Mouse (Mus musculus) neural tube, embryonic 12.5 days (tissue): ENCODE results near the gene Ing3. TPM values are rescaled to one million over a fixed set of nuclear protein-coding genes. Genes with fewer than 3 reads are reported as not detected.

Source experiments
- ATAC-seq: fragments of 200-750 bp; cut with Nextera tagmentation; 2 replicates; pipeline ENCODE4 v1.8.0; 2017; ENCODE audit warnings: low read depth, mild to moderate bottlenecking, moderate TSS enrichment, moderate library complexity; ENCODE audit not compliant: low FRiP score
- H3K27ac ChIP-seq: fragments of 300-500 bp; sonication (generic); 2 replicates; pipeline ENCODE4 v1.5.1; 2016
- H3K27me3 ChIP-seq: fragments of 300-500 bp; sonication (generic); replicated peaks from 2 replicates; pipeline ENCODE4 v1.6.1; 2016; ENCODE audit warnings: mild to moderate bottlenecking
- H3K36me3 ChIP-seq: fragments of 300-500 bp; sonication (generic); 2 replicates; pipeline ENCODE4 v1.6.1; 2016; ENCODE audit warnings: mild to moderate bottlenecking
- H3K4me1 ChIP-seq: fragments of 300-500 bp; sonication (generic); 2 replicates; pipeline ENCODE4 v1.6.1; 2016
- H3K4me2 ChIP-seq: fragments of 300-500 bp; sonication (generic); replicated peaks from 2 replicates; pipeline ENCODE4 v1.6.1; 2016; ENCODE audit warnings: mild to moderate bottlenecking
- H3K4me3 ChIP-seq: fragments of 300-500 bp; sonication (generic); 2 replicates; pipeline ENCODE4 v1.5.1; 2016
- H3K9ac ChIP-seq: fragments of 300-500 bp; sonication (generic); 2 replicates; pipeline ENCODE4 v1.6.1; 2016; ENCODE audit warnings: mild to moderate bottlenecking
- H3K9me3 ChIP-seq: fragments of 300-500 bp; sonication (generic); 2 replicates; pipeline ENCODE4 v1.6.1; 2016; ENCODE audit warnings: mild to moderate bottlenecking
- WGBS: fragments of 180-500 bp; shearing (Covaris S2); methylation state at CpG from one replicate; pipeline ENCODE4 v1.1.7; 2016; 5-methylcytosine and 5-hydroxymethylcytosine counted together
- polyA plus RNA-seq: library from polyadenylated mRNA; unstranded; fragments of >200 nt; fragmentation: Nextera tagmentation; extraction: Ambion mirVana; gene quantifications from 2 replicates; pipeline ENCODE4 v1.2.1, GENCODE M21; 2016

The Ing3 gene
- polyA plus RNA-seq, 1 experiment from 2014 or later: 47.2 TPM

DNA sequence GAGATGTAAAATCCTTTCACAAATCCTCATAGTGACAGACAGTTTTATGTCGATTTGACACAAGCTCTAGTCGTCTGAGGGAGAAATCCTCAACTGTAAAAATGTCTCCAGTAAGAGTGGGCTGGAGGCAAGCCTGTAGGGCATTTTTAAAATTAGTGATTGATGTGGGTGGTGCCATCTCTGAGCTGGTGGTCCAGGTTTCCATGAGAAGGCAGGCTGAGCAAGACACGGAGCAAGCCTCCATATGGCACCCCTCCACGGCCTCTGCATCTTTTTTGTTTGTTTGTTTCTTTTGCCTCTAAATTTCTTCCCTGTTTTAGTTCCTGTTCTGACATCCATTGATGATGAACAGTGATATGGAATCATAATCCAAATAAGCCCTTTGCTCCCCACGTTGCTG is 63.1 kb downstream of the Ing3 start:
- H3K4me3 ChIP-seq: no peak overlapping the region
- H3K27me3 ChIP-seq: no peaks in the 10 kb centered on the region
- no peak overlapping the region for H3K27ac ChIP-seq
- H3K4me2 ChIP-seq: no peak overlapping the region
- no peaks in the 10 kb centered on the region for H3K4me1 ChIP-seq
- no peak overlapping the region for H3K9ac ChIP-seq
- no peaks in the 10 kb centered on the region for H3K36me3 ChIP-seq
- ATAC-seq: no peak
- no peaks in the 10 kb centered on the region for H3K9me3 ChIP-seq
- WGBS: 80% methylated on average over 5 of the region's 5 CpGs

- Histone ChIP-seq H3K4me3 (no peak overlapping the region), H3K36me3 (no peaks in the 10 kb centered on the region), H3K9me3 (no peaks in the 10 kb centered on the region), H3K9ac (no peak overlapping the region), H3K4me2 (no peak overlapping the region), H3K4me1 (no peaks in the 10 kb centered on the region), H3K27ac (no peak overlapping the region), H3K27me3 (no peaks in the 10 kb centered on the region)
- no peak for ATAC-seq
- 89% methylated on average over 3 of the region's 3 CpGs for WGBS
Observed at GRCm38 (mm10) chr6:22013394-22013793, 64.0 kb downstream of the Ing3 start.

GRCm38 (mm10) chr6:22014291-22014911 is 65.0 kb downstream of the Ing3 start:
- Histone ChIP-seq H3K36me3 (no peaks in the 10 kb centered on the region), H3K27ac (no peak overlapping the region), H3K4me2 (no peak overlapping the region), H3K9me3 (no peaks in the 10 kb centered on the region), H3K9ac (no peak overlapping the region), H3K4me1 (no peaks in the 10 kb centered on the region), H3K27me3 (no peaks in the 10 kb centered on the region), H3K4me3 (no peak overlapping the region)
- WGBS: 92% methylated on average over 6 of the region's 6 CpGs
- ATAC-seq: no peak

DNA sequence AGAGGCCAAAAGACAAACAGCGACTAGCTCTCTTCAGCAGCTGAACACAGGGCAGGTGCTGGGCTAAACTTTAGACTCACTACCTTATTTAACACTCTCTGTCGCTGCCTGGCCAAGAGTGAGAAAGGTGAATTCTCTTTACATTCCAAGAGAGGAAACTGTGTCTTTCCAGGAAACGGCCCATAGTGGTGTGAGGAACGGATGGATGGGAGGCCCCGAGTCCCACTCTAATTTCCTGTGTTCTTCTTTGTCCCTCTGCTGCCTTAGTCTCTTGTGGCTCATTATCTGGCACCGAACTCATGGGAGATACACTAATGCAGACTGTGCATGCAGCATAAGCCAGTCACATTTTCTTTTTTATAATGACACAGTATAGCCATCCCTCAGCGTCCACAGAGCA is 68.3 kb downstream of the Ing3 start:
- 76% methylated on average over 7 of the region's 7 CpGs for WGBS
- Histone ChIP-seq H3K27me3 (no peaks in the 10 kb centered on the region), H3K27ac (no peak overlapping the region), H3K36me3 (no peaks in the 10 kb centered on the region), H3K9ac (no peak overlapping the region), H3K4me3 (no peak overlapping the region), H3K9me3 (no peaks in the 10 kb centered on the region), H3K4me2 (no peak overlapping the region), H3K4me1 (no peaks in the 10 kb centered on the region)
- no peak for ATAC-seq

GRCm38 (mm10) chr6:22018768-22019445 is 69.5 kb downstream of the Ing3 start:
- WGBS: 75% methylated on average over 8 of the region's 8 CpGs
- H3K4me2 ChIP-seq: no peak overlapping the region

GRCm38 (mm10) chr6:22019637-22020036 is 70.3 kb downstream of the Ing3 start:
- H3K36me3 ChIP-seq: no peaks in the 10 kb centered on the region
- 68% methylated on average over 10 of the region's 10 CpGs for WGBS
- H3K4me1 ChIP-seq: no peaks in the 10 kb centered on the region
- H3K4me2 ChIP-seq: no peak overlapping the region
- no peaks in the 10 kb centered on the region for H3K27me3 ChIP-seq
- no peak overlapping the region for H3K27ac ChIP-seq
- H3K4me3 ChIP-seq: no peak overlapping the region
- no peak overlapping the region for H3K9ac ChIP-seq
- ATAC-seq: no peak
- no peaks in the 10 kb centered on the region for H3K9me3 ChIP-seq

More at GRCm38 (mm10) chr6:22018768-22019445, 69.5 kb downstream of the Ing3 start:
- H3K4me1 ChIP-seq: no peaks in the 10 kb centered on the region
- no peak for ATAC-seq
- H3K9ac ChIP-seq: no peak overlapping the region
- H3K27ac ChIP-seq: no peak overlapping the region
- H3K4me3 ChIP-seq: no peak overlapping the region
- H3K27me3 ChIP-seq: no peaks in the 10 kb centered on the region
- H3K9me3 ChIP-seq: no peaks in the 10 kb centered on the region
- H3K36me3 ChIP-seq: no peaks in the 10 kb centered on the region

GRCm38 (mm10) chr6:22020696-22021095 is 71.3 kb downstream of the Ing3 start:
- H3K9ac ChIP-seq: no peak overlapping the region
- H3K4me3 ChIP-seq: no peak overlapping the region
- H3K27ac ChIP-seq: no peak overlapping the region
- H3K4me2 ChIP-seq: no peak overlapping the region
- no peaks in the 10 kb centered on the region for H3K9me3 ChIP-seq
- ATAC-seq: no peak
- H3K27me3 ChIP-seq: no peaks in the 10 kb centered on the region
- 85% methylated on average over 5 of the region's 5 CpGs for WGBS
- no peaks in the 10 kb centered on the region for H3K36me3 ChIP-seq
- H3K4me1 ChIP-seq: peaks cover 5% of the 10 kb centered on the region

DNA sequence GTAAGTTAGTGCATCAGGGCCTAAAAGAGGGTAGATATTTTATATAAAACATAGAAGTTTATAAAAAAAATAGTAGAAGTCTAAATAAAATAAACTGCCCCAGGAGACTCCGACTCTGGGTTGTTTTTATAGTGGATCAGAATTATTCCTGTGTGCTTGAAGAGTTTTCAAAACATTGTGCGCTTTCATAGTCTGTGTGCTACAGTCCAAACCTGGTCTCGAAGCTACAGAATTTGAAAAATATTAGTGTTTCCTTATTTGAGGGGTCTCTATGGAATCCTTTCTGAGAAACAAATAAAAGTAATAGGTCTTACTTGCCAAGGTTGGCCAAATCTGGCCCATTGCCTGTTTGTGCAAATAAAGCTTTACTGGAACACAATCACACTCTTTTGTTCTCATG is 71.9 kb downstream of the Ing3 start:
- no peak overlapping the region for H3K4me3 ChIP-seq
- peaks cover 7% of the 10 kb centered on the region for H3K4me1 ChIP-seq
- H3K36me3 ChIP-seq: no peaks in the 10 kb centered on the region
- no peaks in the 10 kb centered on the region for H3K27me3 ChIP-seq
- no peak for ATAC-seq
- no peaks in the 10 kb centered on the region for H3K9me3 ChIP-seq
- 80% methylated on average over 3 of the region's 3 CpGs for WGBS
- H3K4me2 ChIP-seq: no peak overlapping the region
- H3K9ac ChIP-seq: no peak overlapping the region
- H3K27ac ChIP-seq: no peak overlapping the region

- no peaks in the 10 kb centered on the region for H3K36me3 ChIP-seq
- no peaks in the 10 kb centered on the region for H3K27me3 ChIP-seq
- H3K4me3 ChIP-seq: no peak overlapping the region
- no peak overlapping the region for H3K9ac ChIP-seq
- no peak overlapping the region for H3K4me2 ChIP-seq
- no peak overlapping the region for H3K27ac ChIP-seq
- no peak for ATAC-seq
- 93% methylated on average over 2 of the region's 2 CpGs for WGBS
- no peaks in the 10 kb centered on the region for H3K9me3 ChIP-seq
- H3K4me1 ChIP-seq: peaks cover 7% of the 10 kb centered on the region
Observed at GRCm38 (mm10) chr6:22024168-22024567, 74.8 kb downstream of the Ing3 start.

Other genes with a start within 250 kb of the Ing3 start
- gene Tspan12, start 97.1 kb upstream of the Ing3 start, polyA plus RNA-seq: 62.2 and 63.0 TPM in 2 replicates
- gene Cped1, start 36.3 kb downstream of the Ing3 start, polyA plus RNA-seq: 6.5 and 8.0 TPM in 2 replicates